Mouse (Mus musculus): ENCODE results near the gene Ephb1.

- TF ChIP-seq CTCF (IDR thresholded peaks at IDR 0.05) (no peak), EP300 (IDR thresholded peaks at IDR 0.05) (no peak)
These were observed 346.8 kb downstream of the Ephb1 start for GRCm38 (mm10) chr9:102007706-102008105.
